Comparison of ENCODE assay signal across 8 mouse cellular contexts in the genomic region with DNA sequence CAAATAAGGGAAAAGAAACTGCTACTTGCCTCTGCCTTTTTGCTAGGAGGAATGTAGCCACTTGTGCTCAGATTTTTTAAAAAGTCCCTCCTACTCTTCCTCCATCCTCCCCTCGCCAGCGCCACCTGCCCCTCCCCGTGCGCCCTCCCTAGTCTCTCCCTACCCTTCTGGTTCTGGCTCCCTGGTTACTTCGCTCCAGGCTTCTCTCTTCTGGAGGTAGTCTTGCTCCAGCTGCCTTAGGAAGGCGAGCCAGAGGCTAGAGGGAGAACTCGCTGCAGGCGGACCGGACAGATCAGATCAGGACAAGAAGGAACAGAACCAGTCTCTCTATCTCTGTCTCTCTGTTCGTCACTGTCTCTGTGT. TPM values are rescaled to one million over a fixed set of nuclear protein-coding genes. Genes with fewer than 3 reads are reported as not detected.
A peak's percentile ranks its signal among the peaks of the same experiment; 100 is the strongest.
DNase-seq lines count a peak whose midpoint lies in the region; ATAC-seq lines count a peak whose summit lies in the region.

Bmp3 (plus strand) TSS at position 152 of the 363 bp plus-strand sequence.

- H3K36me3 ChIP-seq in embryonic facial prominence, embryonic 11.5 days (replicated peaks; ENCODE audit: control insufficient read depth, insufficient read depth, low read depth, low read length) = no peaks in the 10 kb centered on the region
- H3K36me3 ChIP-seq in hindbrain, embryonic 13.5 days = no peaks in the 10 kb centered on the region
- H3K36me3 ChIP-seq in limb, embryonic 10.5 days = no peaks in the 10 kb centered on the region
- H3K36me3 ChIP-seq in midbrain, embryonic 14.5 days (ENCODE audit: control insufficient read depth, insufficient read depth, low read length) = no peaks in the 10 kb centered on the region

- peak within 1 kb of the TSS; percentile 37 for H3K9ac ChIP-seq in embryonic facial prominence, embryonic 11.5 days (replicated peaks; ENCODE audit: low read length)
- H3K9ac ChIP-seq in hindbrain, embryonic 13.5 days = peak within 1 kb of the TSS; percentile 69
- H3K9ac ChIP-seq in midbrain, embryonic 14.5 days (replicated peaks; ENCODE audit: low read length) = peak within 1 kb of the TSS; percentile 57

- H3K9me3 ChIP-seq in embryonic facial prominence, embryonic 11.5 days (replicated peaks; ENCODE audit: control insufficient read depth, low read length) = no peaks in the 10 kb centered on the region
- H3K9me3 ChIP-seq in hindbrain, embryonic 13.5 days = no peaks in the 10 kb centered on the region
- no peaks in the 10 kb centered on the region for H3K9me3 ChIP-seq in limb, embryonic 10.5 days (replicated peaks)
- no peaks in the 10 kb centered on the region for H3K9me3 ChIP-seq in midbrain, embryonic 14.5 days (ENCODE audit: control insufficient read depth, low read length)

- DNase-seq in kidney, adult 11 months = peak; percentile 5
- DNase-seq in kidney, adult 9 months = no peak
- DNase-seq in embryonic facial prominence, embryonic 11.5 days (ENCODE audit: low spot score) = no peak
- peak; percentile 49 for DNase-seq in limb, embryonic 10.5 days (ENCODE audit: low spot score)
- peak; percentile 57 for DNase-seq in midbrain, embryonic 14.5 days
- DNase-seq in thymus, adult 18-20 months = no peak

- peak within 1 kb of the TSS; percentile 84 for H3K4me2 ChIP-seq in embryonic facial prominence, embryonic 11.5 days (ENCODE audit: low read depth, low read length)
- peak within 1 kb of the TSS; percentile 100 for H3K4me2 ChIP-seq in hindbrain, embryonic 13.5 days
- peak within 1 kb of the TSS; percentile 99 for H3K4me2 ChIP-seq in midbrain, embryonic 14.5 days (ENCODE audit: low read length)

- peak within 1 kb of the TSS; percentile 47 for H3K4me3 ChIP-seq in embryonic facial prominence, embryonic 11.5 days (ENCODE audit: low read depth, low read length)
- H3K4me3 ChIP-seq in hindbrain, embryonic 13.5 days = peak within 1 kb of the TSS; percentile 62
- H3K4me3 ChIP-seq in limb, embryonic 10.5 days = peak within 1 kb of the TSS; percentile 69
- H3K4me3 ChIP-seq in midbrain, embryonic 14.5 days (replicated peaks; ENCODE audit: low read depth, low read length) = peak within 1 kb of the TSS; percentile 61

- H3K4me1 ChIP-seq in embryonic facial prominence, embryonic 11.5 days (ENCODE audit: control insufficient read depth, insufficient read depth, low read length) = peaks cover 7% of the 10 kb centered on the region
- peaks cover 19% of the 10 kb centered on the region for H3K4me1 ChIP-seq in hindbrain, embryonic 13.5 days (replicated peaks)
- peaks cover 26% of the 10 kb centered on the region for H3K4me1 ChIP-seq in limb, embryonic 10.5 days
- peaks cover 6% of the 10 kb centered on the region; the same call in 1 of the 2 replicates for H3K4me1 ChIP-seq in midbrain, embryonic 14.5 days (ENCODE audit: control insufficient read depth, insufficient read depth, low read length)

- ATAC-seq in embryonic facial prominence, embryonic 11.5 days (replicated peaks; ENCODE audit: insufficient number of reproducible peaks, low FRiP score, low TSS enrichment, low read depth) = 0 out of 2 replicates have a peak, but pooled peaks have one; percentile 49
- peak; percentile 75 for ATAC-seq in hindbrain, embryonic 13.5 days (ENCODE audit: low FRiP score)
- peak; percentile 73; the same call in 1 of the 2 replicates for ATAC-seq in midbrain, embryonic 14.5 days (ENCODE audit: low FRiP score, low TSS enrichment)
- no peak for ATAC-seq in inflammation-experienced regulatory T-cells, adult 6 months

- H3K27me3 ChIP-seq in embryonic facial prominence, embryonic 11.5 days (ENCODE audit: control insufficient read depth, insufficient read depth, low read length) = peaks cover 22% of the 10 kb centered on the region
- H3K27me3 ChIP-seq in hindbrain, embryonic 13.5 days = peaks cover 53% of the 10 kb centered on the region
- H3K27me3 ChIP-seq in limb, embryonic 10.5 days (ENCODE audit: low read depth, poor library complexity, severe bottlenecking) = peaks cover 65% of the 10 kb centered on the region
- H3K27me3 ChIP-seq in midbrain, embryonic 14.5 days (ENCODE audit: control insufficient read depth, insufficient read depth, low read length) = peaks cover 41% of the 10 kb centered on the region

- H3K27ac ChIP-seq in embryonic facial prominence, embryonic 11.5 days (replicated peaks; ENCODE audit: low read depth, low read length) = no peak within 1 kb of the TSS
- H3K27ac ChIP-seq in hindbrain, embryonic 13.5 days = no peak within 1 kb of the TSS
- peak within 1 kb of the TSS; percentile 66 for H3K27ac ChIP-seq in limb, embryonic 10.5 days
- no peak within 1 kb of the TSS for H3K27ac ChIP-seq in midbrain, embryonic 14.5 days (replicated peaks; ENCODE audit: low read depth, low read length)

- 1% methylated on average over 10 of the region's 10 CpGs for WGBS in embryonic facial prominence, embryonic 11.5 days
- 4% methylated on average over 10 of the region's 10 CpGs for WGBS in hindbrain, embryonic 13.5 days
- 5% methylated on average over 10 of the region's 10 CpGs for WGBS in limb, embryonic 10.5 days
- 6% methylated on average over 10 of the region's 10 CpGs for WGBS in midbrain, embryonic 14.5 days

RNA-seq across cellular contexts. Expression of gene Bmp3, which starts in this region (rescaled TPM):
- polyA plus RNA-seq in embryonic facial prominence, embryonic 11.5 days (2014; fragmentation: Nextera tagmentation; extraction: Ambion mirVana) = 1.5 and 2.7 TPM in 2 replicates
- polyA plus RNA-seq in hindbrain, embryonic 13.5 days (2015; fragmentation: Nextera tagmentation; extraction: Ambion mirVana) = 1.1 and 1.6 TPM in 2 replicates
- 0.58 and 0.81 TPM in 2 replicates for polyA plus RNA-seq in limb, embryonic 10.5 days (2016; fragmentation: Nextera tagmentation; extraction: Ambion mirVana)
- polyA plus RNA-seq in midbrain, embryonic 14.5 days (2014; fragmentation: Nextera tagmentation; extraction: Ambion mirVana) = 1.3 and 2.1 TPM in 2 replicates
- under 1 TPM in 1 of 3 experiments, not detected in 2; 0.08 TPM for polyA plus RNA-seq in inflammation-experienced regulatory T-cells, adult 6 months (2017; shearing (Covaris generic))

Comparison
In these comparisons a context has a peak if more than half of its experiments do, and no peak if none do; other contexts are left out.
1. DNase-seq: peak in kidney, adult 11 months (single experiment) and midbrain, embryonic 14.5 days (single experiment); none in kidney, adult 9 months (single experiment), embryonic facial prominence, embryonic 11.5 days (single experiment) and thymus, adult 18-20 months (0 of 2).
2. Peak in DNase-seq, H3K4me3 ChIP-seq and H3K27ac ChIP-seq in limb, embryonic 10.5 days; RNA of the gene not detected or under 1 TPM.
3. Peak in every context shown above with its lines, with median percentiles within 50 percentile points of each other: H3K4me2 ChIP-seq, H3K4me3 ChIP-seq and H3K9ac ChIP-seq.